Mouse (Mus musculus) neural tube, embryonic 12.5 days (tissue): ENCODE results near the gene Macrod2. TPM values are rescaled to one million over a fixed set of nuclear protein-coding genes. Genes with fewer than 3 reads are reported as not detected.

Experiments used
- ATAC-seq: fragments of 200-750 bp; cut with Nextera tagmentation; 2 replicates; pipeline ENCODE4 v1.8.0; 2017; ENCODE audit warnings: low read depth, mild to moderate bottlenecking, moderate TSS enrichment, moderate library complexity; ENCODE audit not compliant: low FRiP score
- H3K27ac ChIP-seq: fragments of 300-500 bp; sonication (generic); 2 replicates; pipeline ENCODE4 v1.5.1; 2016
- H3K27me3 ChIP-seq: fragments of 300-500 bp; sonication (generic); replicated peaks from 2 replicates; pipeline ENCODE4 v1.6.1; 2016; ENCODE audit warnings: mild to moderate bottlenecking
- H3K36me3 ChIP-seq: fragments of 300-500 bp; sonication (generic); 2 replicates; pipeline ENCODE4 v1.6.1; 2016; ENCODE audit warnings: mild to moderate bottlenecking
- H3K4me1 ChIP-seq: fragments of 300-500 bp; sonication (generic); 2 replicates; pipeline ENCODE4 v1.6.1; 2016
- H3K4me2 ChIP-seq: fragments of 300-500 bp; sonication (generic); replicated peaks from 2 replicates; pipeline ENCODE4 v1.6.1; 2016; ENCODE audit warnings: mild to moderate bottlenecking
- H3K4me3 ChIP-seq: fragments of 300-500 bp; sonication (generic); 2 replicates; pipeline ENCODE4 v1.5.1; 2016
- H3K9ac ChIP-seq: fragments of 300-500 bp; sonication (generic); 2 replicates; pipeline ENCODE4 v1.6.1; 2016; ENCODE audit warnings: mild to moderate bottlenecking
- H3K9me3 ChIP-seq: fragments of 300-500 bp; sonication (generic); 2 replicates; pipeline ENCODE4 v1.6.1; 2016; ENCODE audit warnings: mild to moderate bottlenecking
- WGBS: fragments of 180-500 bp; shearing (Covaris S2); methylation state at CpG from one replicate; pipeline ENCODE4 v1.1.7; 2016; 5-methylcytosine and 5-hydroxymethylcytosine counted together
- polyA plus RNA-seq: library from polyadenylated mRNA; unstranded; fragments of >200 nt; fragmentation: Nextera tagmentation; extraction: Ambion mirVana; gene quantifications from 2 replicates; pipeline ENCODE4 v1.2.1, GENCODE M21; 2016

The Macrod2 gene
- polyA plus RNA-seq, 1 experiment from 2014 or later: 53.8 TPM

- no peak for ATAC-seq
- Histone ChIP-seq H3K27ac (no peak overlapping the region), H3K4me1 (no peaks in the 10 kb centered on the region), H3K9me3 (no peaks in the 10 kb centered on the region), H3K4me2 (no peak overlapping the region), H3K27me3 (no peaks in the 10 kb centered on the region), H3K9ac (no peak overlapping the region), H3K36me3 (no peaks in the 10 kb centered on the region), H3K4me3 (no peak overlapping the region)
- 60% methylated on average over 7 of the region's 7 CpGs for WGBS
Observed at GRCm38 (mm10) chr2:142433126-142433525, 2038.0 kb downstream of the Macrod2 start.

DNA sequence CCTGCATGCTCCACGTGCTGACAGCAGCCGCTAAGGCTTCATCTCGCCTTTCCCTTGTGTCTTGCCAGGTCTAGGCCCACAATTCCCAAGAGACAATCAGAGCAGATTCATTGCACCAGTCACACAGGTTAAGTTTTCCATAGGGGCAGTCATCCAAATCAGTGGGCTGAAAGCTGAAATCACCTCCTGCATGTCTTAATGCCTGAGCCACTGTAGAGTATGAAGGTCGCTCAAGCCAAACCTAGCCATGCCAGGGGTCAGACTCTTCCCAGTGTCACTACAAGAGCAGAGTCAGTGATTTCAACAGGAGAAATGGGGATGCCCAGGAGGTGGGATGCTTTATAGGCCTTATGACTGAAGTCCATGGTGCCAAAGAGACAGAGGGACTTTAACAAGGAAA lies 2039.6 kb downstream of the Macrod2 start:
- Histone ChIP-seq H3K9me3 (no peaks in the 10 kb centered on the region), H3K27me3 (no peaks in the 10 kb centered on the region), H3K36me3 (no peaks in the 10 kb centered on the region), H3K4me3 (no peak overlapping the region), H3K9ac (no peak overlapping the region), H3K27ac (no peak overlapping the region), H3K4me2 (no peak overlapping the region), H3K4me1 (no peaks in the 10 kb centered on the region)
- WGBS: 91% methylated on average over 4 of the region's 4 CpGs
- ATAC-seq: no peak

DNA sequence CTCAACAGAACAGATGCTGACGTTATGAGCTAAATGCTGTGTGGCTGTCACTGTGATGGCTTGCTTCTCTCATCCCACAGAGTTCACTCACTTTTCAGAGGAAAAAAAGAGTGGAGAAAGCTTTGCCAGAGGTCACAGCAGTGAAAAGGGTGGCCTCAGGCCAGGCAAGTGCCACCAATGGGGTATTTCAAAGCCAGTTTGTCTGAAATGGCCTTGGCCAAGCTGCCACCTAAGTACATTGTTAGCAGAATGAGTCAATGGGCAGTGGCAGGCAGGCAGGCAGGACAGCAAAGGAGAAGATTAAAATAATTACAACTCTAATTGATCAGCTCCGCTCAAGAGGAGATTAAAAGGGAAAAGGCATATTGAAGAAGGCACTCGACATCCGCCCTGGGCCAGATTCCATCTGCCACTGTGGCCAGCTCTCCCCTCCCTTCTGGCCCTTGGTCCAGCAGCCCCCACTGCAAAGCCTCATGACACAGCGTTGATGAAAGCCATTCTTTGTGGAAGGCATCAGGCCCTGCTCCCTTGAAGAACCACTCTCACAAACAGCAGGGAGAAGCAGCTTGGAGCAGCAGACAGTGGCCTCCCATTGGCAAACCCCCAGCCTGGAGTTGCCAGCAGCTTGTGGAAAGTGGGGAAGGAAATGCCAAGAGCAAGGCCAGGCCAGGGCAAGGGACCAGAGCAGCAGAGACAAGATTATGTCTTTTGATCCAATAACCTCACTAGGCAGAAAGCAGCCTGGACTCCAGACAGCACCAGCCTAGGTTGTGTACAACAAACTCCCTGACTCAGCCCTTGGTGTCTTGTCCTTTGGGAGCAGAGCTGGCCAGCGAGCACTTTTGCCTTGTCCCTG lies 2042.7 kb downstream of the Macrod2 start:
- Histone ChIP-seq H3K27ac (no peak overlapping the region), H3K36me3 (no peaks in the 10 kb centered on the region), H3K4me3 (no peak overlapping the region), H3K4me1 (no peaks in the 10 kb centered on the region), H3K4me2 (no peak overlapping the region), H3K9ac (no peak overlapping the region), H3K27me3 (no peaks in the 10 kb centered on the region), H3K9me3 (no peaks in the 10 kb centered on the region)
- peak; percentile 21; the same call in 1 of the 2 replicates for ATAC-seq
- 81% methylated on average over 6 of the region's 6 CpGs for WGBS

Other genes with a start within 250 kb of the Macrod2 start
- not detected in 2 replicates for gene Gm17374, start 243.3 kb upstream of the Macrod2 start, polyA plus RNA-seq
- 23.6 and 28.8 TPM in 2 replicates for gene Esf1, start 224.7 kb upstream of the Macrod2 start, polyA plus RNA-seq
- gene Ndufaf5, start 224.7 kb upstream of the Macrod2 start, polyA plus RNA-seq: 32.7 and 33.3 TPM in 2 replicates
- gene Sel1l2, start 5.6 kb upstream of the Macrod2 start, polyA plus RNA-seq: not detected in 2 replicates